Mouse (Mus musculus) small intestine, adult 2 months (tissue): ENCODE measurements around the gene Tmub2.

Source experiments
- CTCF ChIP-seq: fragments of 200-500 bp; IDR thresholded peaks from 2 replicates; pipeline ENCODE4 v1.5.1; 2012; ENCODE audit warnings: low read depth, mild to moderate bottlenecking, control low read depth, inconsistent platforms, low read length, moderate library complexity, mixed read lengths; ENCODE audit not compliant: insufficient replicate concordance, insufficient read length; ENCODE audit errors: extremely low read depth
- POLR2A ChIP-seq: fragments of 200-500 bp; IDR thresholded peaks from 2 replicates; pipeline ENCODE4 v1.6.1; 2012; ENCODE audit warnings: low read depth, mild to moderate bottlenecking, control low read depth, inconsistent platforms, low read length, moderate library complexity

DNA sequence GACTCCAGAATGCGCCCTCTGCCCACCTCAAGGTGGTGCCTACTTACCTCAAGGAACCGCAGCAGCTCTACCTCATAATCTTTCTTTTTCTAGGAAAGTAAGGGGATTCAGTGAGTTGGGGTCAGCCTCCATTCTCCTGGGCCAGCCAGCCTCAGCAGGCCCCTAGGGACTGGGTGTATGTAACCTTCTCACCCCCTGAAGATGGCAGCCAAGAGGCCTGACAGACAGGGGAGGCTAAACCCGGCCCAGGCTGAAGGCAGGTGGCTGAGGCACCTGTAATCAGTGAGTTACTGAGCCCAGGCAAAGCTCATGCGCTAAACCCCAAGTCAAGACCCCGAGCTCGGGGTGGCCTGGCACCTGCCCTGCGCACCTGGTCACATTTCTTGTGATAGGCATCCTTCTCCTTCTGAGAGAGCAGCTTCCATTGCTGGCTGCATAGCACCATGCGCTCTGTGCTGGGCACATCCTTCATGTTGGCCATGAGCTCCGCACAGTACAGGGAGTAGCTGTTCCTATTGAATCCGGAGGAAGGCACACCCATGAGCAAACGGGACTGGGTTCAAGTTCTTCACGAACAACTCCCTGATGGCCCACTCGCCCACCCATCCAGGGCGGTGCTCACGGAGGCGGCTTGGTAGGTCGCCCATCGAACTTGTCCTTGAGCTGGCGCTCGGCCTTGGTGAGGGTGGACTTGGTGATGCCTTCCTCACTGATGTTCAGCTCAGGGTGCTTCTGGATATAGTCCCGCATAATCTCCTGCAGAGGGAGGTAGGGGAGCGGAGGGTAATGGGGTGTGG is 25.3 kb downstream of the Tmub2 start:
- TF ChIP-seq CTCF (no peak), POLR2A (no peak)
